In genomic region chr1:170963087-170963486, GRCm38 (mm10) we compare ENCODE assay signal across 17 mouse cellular contexts. TPM values are rescaled to one million over a fixed set of nuclear protein-coding genes. Genes with fewer than 3 reads are reported as not detected.
DNase-seq lines count a peak whose midpoint lies in the region; ATAC-seq and TF ChIP-seq lines count a peak whose summit lies in the region.
"Had no signal": no experiment of that assay in that cellular context is flagged by ENCODE, and none has a peak within 500 bp of the region (broad histone marks: within the 10 kb centered on the region; RNA-seq: fewer than 3 reads in every experiment).

No protein-coding gene starts in this region.

- H3K4me3 ChIP-seq in forebrain, embryonic 14.5 days (ENCODE audit: low read depth, low read length): no peak overlapping the region
- H3K4me3 ChIP-seq in forebrain, embryonic 16.5 days (replicated peaks; ENCODE audit: low read length): no peak overlapping the region
- H3K4me3 ChIP-seq in kidney, postnatal 0 days (replicated peaks; ENCODE audit: low read depth, low read length): no peak overlapping the region
- no peak overlapping the region for H3K4me3 ChIP-seq in midbrain, embryonic 14.5 days (replicated peaks; ENCODE audit: low read depth, low read length)
- H3K4me3 ChIP-seq in midbrain, embryonic 15.5 days: no peak overlapping the region
- no peak overlapping the region for H3K4me3 ChIP-seq in stomach, postnatal 0 days (ENCODE audit: low read depth, low read length)
- H3K4me3 ChIP-seq in forebrain, postnatal 0 days (ENCODE audit: low read depth, low read length): no peak overlapping the region
- H3K4me3 ChIP-seq: hindbrain, embryonic 12.5 days; limb, embryonic 13.5 days; neural tube, embryonic 15.5 days had no signal

- H3K27ac ChIP-seq in forebrain, embryonic 14.5 days (ENCODE audit: low read depth, low read length): no peak overlapping the region
- no peak overlapping the region for H3K27ac ChIP-seq in forebrain, embryonic 16.5 days (ENCODE audit: low read length)
- no peak overlapping the region for H3K27ac ChIP-seq in kidney, postnatal 0 days
- no peak overlapping the region for H3K27ac ChIP-seq in midbrain, embryonic 14.5 days (replicated peaks; ENCODE audit: low read depth, low read length)
- no peak overlapping the region for H3K27ac ChIP-seq in midbrain, embryonic 15.5 days
- no peak overlapping the region for H3K27ac ChIP-seq in stomach, postnatal 0 days (replicated peaks)
- no peak overlapping the region for H3K27ac ChIP-seq in forebrain, postnatal 0 days (ENCODE audit: low read depth, low read length)
- H3K27ac ChIP-seq: hindbrain, embryonic 12.5 days; limb, embryonic 13.5 days; neural tube, embryonic 15.5 days had no signal

- WGBS in forebrain, embryonic 14.5 days: 84% methylated on average over 7 of the region's 7 CpGs
- 80% methylated on average over 7 of the region's 7 CpGs for WGBS in forebrain, embryonic 16.5 days
- 49% methylated on average over 7 of the region's 7 CpGs for WGBS in kidney, postnatal 0 days
- WGBS in midbrain, embryonic 14.5 days: 79% methylated on average over 7 of the region's 7 CpGs
- 77% methylated on average over 7 of the region's 7 CpGs for WGBS in midbrain, embryonic 15.5 days
- 68% methylated on average over 7 of the region's 7 CpGs for WGBS in stomach, postnatal 0 days
- WGBS in forebrain, postnatal 0 days: 75% methylated on average over 7 of the region's 7 CpGs

- no peaks in the 10 kb centered on the region for H3K36me3 ChIP-seq in forebrain, embryonic 14.5 days (ENCODE audit: control insufficient read depth, insufficient read depth, low read length)
- no peaks in the 10 kb centered on the region for H3K36me3 ChIP-seq in forebrain, embryonic 16.5 days (ENCODE audit: control insufficient read depth, insufficient read depth)
- H3K36me3 ChIP-seq in kidney, postnatal 0 days (ENCODE audit: insufficient read depth, low read length): no peaks in the 10 kb centered on the region
- no peaks in the 10 kb centered on the region for H3K36me3 ChIP-seq in midbrain, embryonic 14.5 days (ENCODE audit: control insufficient read depth, insufficient read depth, low read length)
- no peaks in the 10 kb centered on the region for H3K36me3 ChIP-seq in midbrain, embryonic 15.5 days (replicated peaks)
- H3K36me3 ChIP-seq in stomach, postnatal 0 days (ENCODE audit: control insufficient read depth, insufficient read depth, low read length): no peaks in the 10 kb centered on the region
- H3K36me3 ChIP-seq in forebrain, postnatal 0 days (ENCODE audit: insufficient read depth): no peaks in the 10 kb centered on the region
- H3K36me3 ChIP-seq: hindbrain, embryonic 12.5 days; limb, embryonic 13.5 days; neural tube, embryonic 15.5 days had no signal

- H3K4me2 ChIP-seq in forebrain, embryonic 14.5 days (ENCODE audit: low read length): no peak overlapping the region
- H3K4me2 ChIP-seq in forebrain, embryonic 16.5 days (ENCODE audit: low read length): no peak overlapping the region
- H3K4me2 ChIP-seq in kidney, postnatal 0 days (ENCODE audit: low read length): no peak overlapping the region
- no peak overlapping the region for H3K4me2 ChIP-seq in midbrain, embryonic 14.5 days (ENCODE audit: low read length)
- no peak overlapping the region for H3K4me2 ChIP-seq in midbrain, embryonic 15.5 days
- H3K4me2 ChIP-seq in stomach, postnatal 0 days (replicated peaks; ENCODE audit: low read depth): no peak overlapping the region
- H3K4me2 ChIP-seq in forebrain, postnatal 0 days (ENCODE audit: low read depth): no peak overlapping the region
- H3K4me2 ChIP-seq: hindbrain, embryonic 12.5 days; limb, embryonic 13.5 days; midbrain, embryonic 11.5 days; neural tube, embryonic 15.5 days had no signal

- TF ChIP-seq CTCF in kidney, postnatal 0 days (IDR thresholded peaks at IDR 0.05; ENCODE audit: low read depth): no peak
- no peak for TF ChIP-seq CTCF in stomach, postnatal 0 days (IDR thresholded peaks at IDR 0.05; ENCODE audit: low read depth)
- no peak for TF ChIP-seq CTCF in forebrain, postnatal 0 days (IDR thresholded peaks at IDR 0.05; ENCODE audit: low read depth)

- no peaks in the 10 kb centered on the region for H3K9me3 ChIP-seq in forebrain, embryonic 14.5 days (replicated peaks; ENCODE audit: control insufficient read depth, low read length)
- H3K9me3 ChIP-seq in forebrain, embryonic 16.5 days (ENCODE audit: control insufficient read depth, low read length): no peaks in the 10 kb centered on the region
- no peaks in the 10 kb centered on the region for H3K9me3 ChIP-seq in kidney, postnatal 0 days (replicated peaks; ENCODE audit: low read length)
- H3K9me3 ChIP-seq in midbrain, embryonic 14.5 days (ENCODE audit: control insufficient read depth, low read length): no peaks in the 10 kb centered on the region
- no peaks in the 10 kb centered on the region for H3K9me3 ChIP-seq in midbrain, embryonic 15.5 days
- H3K9me3 ChIP-seq in stomach, postnatal 0 days (ENCODE audit: control insufficient read depth, low read length): no peaks in the 10 kb centered on the region
- H3K9me3 ChIP-seq in forebrain, postnatal 0 days (ENCODE audit: low read length): no peaks in the 10 kb centered on the region
- H3K9me3 ChIP-seq: hindbrain, embryonic 12.5 days; limb, embryonic 13.5 days; neural tube, embryonic 15.5 days had no signal

- H3K4me1 ChIP-seq in forebrain, embryonic 14.5 days (ENCODE audit: control insufficient read depth, insufficient read depth, low read length): no peaks in the 10 kb centered on the region
- no peaks in the 10 kb centered on the region for H3K4me1 ChIP-seq in forebrain, embryonic 16.5 days (replicated peaks; ENCODE audit: control insufficient read depth, insufficient read depth, low read length)
- H3K4me1 ChIP-seq in kidney, postnatal 0 days (replicated peaks; ENCODE audit: insufficient read depth, low read length): 0 out of 2 replicates have a peak, but pooled peaks cover 5% of the 10 kb centered on the region
- H3K4me1 ChIP-seq in midbrain, embryonic 14.5 days (ENCODE audit: control insufficient read depth, insufficient read depth, low read length): no peaks in the 10 kb centered on the region
- H3K4me1 ChIP-seq in midbrain, embryonic 15.5 days: no peaks in the 10 kb centered on the region
- H3K4me1 ChIP-seq in stomach, postnatal 0 days (replicated peaks; ENCODE audit: control insufficient read depth, insufficient read depth): no peaks in the 10 kb centered on the region
- H3K4me1 ChIP-seq in forebrain, postnatal 0 days (ENCODE audit: insufficient read depth): no peaks in the 10 kb centered on the region
- H3K4me1 ChIP-seq: hindbrain, embryonic 12.5 days; neural tube, embryonic 15.5 days had no signal

- H3K27me3 ChIP-seq in forebrain, embryonic 14.5 days (replicated peaks; ENCODE audit: control insufficient read depth, insufficient read depth, low read length): no peaks in the 10 kb centered on the region
- H3K27me3 ChIP-seq in forebrain, embryonic 16.5 days (replicated peaks; ENCODE audit: control insufficient read depth, insufficient read depth, low read length): no peaks in the 10 kb centered on the region
- no peaks in the 10 kb centered on the region for H3K27me3 ChIP-seq in kidney, postnatal 0 days (ENCODE audit: insufficient read depth, low read length)
- H3K27me3 ChIP-seq in midbrain, embryonic 14.5 days (ENCODE audit: control insufficient read depth, insufficient read depth, low read length): no peaks in the 10 kb centered on the region
- H3K27me3 ChIP-seq in midbrain, embryonic 15.5 days (replicated peaks): no peaks in the 10 kb centered on the region
- no peaks in the 10 kb centered on the region for H3K27me3 ChIP-seq in stomach, postnatal 0 days (ENCODE audit: control insufficient read depth, insufficient read depth, low read length)
- H3K27me3 ChIP-seq in forebrain, postnatal 0 days (ENCODE audit: insufficient read depth, low read length): no peaks in the 10 kb centered on the region
- H3K27me3 ChIP-seq: hindbrain, embryonic 12.5 days; limb, embryonic 13.5 days; neural tube, embryonic 15.5 days; Patski had no signal

- peak; percentile 5 for DNase-seq in forebrain, embryonic 14.5 days (ENCODE audit: low spot score)
- peak; percentile 59 for DNase-seq in kidney, postnatal 0 days (ENCODE audit: low spot score)
- DNase-seq in kidney, adult 8-10 months: no peak
- peak; percentile 1 for DNase-seq in midbrain, embryonic 14.5 days
- peak; percentile 28 for DNase-seq in stomach, postnatal 0 days (ENCODE audit: low spot score)
- no peak for DNase-seq in forebrain, postnatal 0 days
- DNase-seq: adrenal gland, postnatal 14 days had no signal

- no peak for TF ChIP-seq EP300 in stomach, postnatal 0 days (optimal IDR thresholded peaks at IDR 0.05)

- no peak overlapping the region for H3K9ac ChIP-seq in forebrain, embryonic 14.5 days (ENCODE audit: low read length)
- H3K9ac ChIP-seq in forebrain, embryonic 16.5 days (replicated peaks; ENCODE audit: low read depth, low read length): no peak overlapping the region
- no peak overlapping the region for H3K9ac ChIP-seq in kidney, postnatal 0 days (ENCODE audit: low read depth, low read length)
- H3K9ac ChIP-seq in midbrain, embryonic 14.5 days (replicated peaks; ENCODE audit: low read length): no peak overlapping the region
- no peak overlapping the region for H3K9ac ChIP-seq in midbrain, embryonic 15.5 days
- no peak overlapping the region for H3K9ac ChIP-seq in stomach, postnatal 0 days (ENCODE audit: low read length)
- no peak overlapping the region for H3K9ac ChIP-seq in forebrain, postnatal 0 days
- H3K9ac ChIP-seq: hindbrain, embryonic 12.5 days; limb, embryonic 13.5 days; neural tube, embryonic 15.5 days had no signal

- ATAC-seq in forebrain, embryonic 14.5 days: no peak
- no peak for ATAC-seq in forebrain, embryonic 16.5 days
- no peak; the same call in 1 of the 2 replicates for ATAC-seq in kidney, postnatal 0 days (replicated peaks; ENCODE audit: low FRiP score, low read depth)
- no peak for ATAC-seq in midbrain, embryonic 14.5 days (ENCODE audit: low FRiP score, low TSS enrichment)
- ATAC-seq in midbrain, embryonic 15.5 days (replicated peaks): no peak
- ATAC-seq in stomach, postnatal 0 days (ENCODE audit: low FRiP score, low TSS enrichment): no peak
- no peak for ATAC-seq in forebrain, postnatal 0 days
- ATAC-seq: Patski had no signal

RNA-seq across cellular contexts. Expression of gene Fcgr2b, which starts 13.3 kb away (rescaled TPM):
- polyA plus RNA-seq in forebrain, embryonic 14.5 days (2014; fragmentation: Nextera tagmentation; extraction: Ambion mirVana): 0.52 and 1.5 TPM in 2 replicates
- polyA plus RNA-seq in forebrain, embryonic 16.5 days (2015; fragmentation: Nextera tagmentation; extraction: Ambion mirVana): 0.63 and 1.7 TPM in 2 replicates
- 6.4 and 8.0 TPM in 2 replicates for polyA plus RNA-seq in kidney, postnatal 0 days (2015; fragmentation: Nextera tagmentation; extraction: Ambion mirVana)
- polyA plus RNA-seq in midbrain, embryonic 14.5 days (2014; fragmentation: Nextera tagmentation; extraction: Ambion mirVana): 1.4 TPM in 1 of 2 replicates, not detected in the other
- polyA plus RNA-seq in midbrain, embryonic 15.5 days (2015; fragmentation: Nextera tagmentation; extraction: Ambion mirVana): 1.8 and 1.9 TPM in 2 replicates
- 5.3 and 5.6 TPM in 2 replicates for polyA plus RNA-seq in stomach, postnatal 0 days (2015; fragmentation: Nextera tagmentation; extraction: Ambion mirVana)
- total RNA-seq in forebrain, postnatal 0 days (2014; rRNA removed): 2.2 and 2.3 TPM in 2 replicates
- 3.8 and 3.9 TPM in 2 replicates for polyA plus RNA-seq in forebrain, postnatal 0 days (2015; fragmentation: Nextera tagmentation; extraction: Ambion mirVana)
- polyA plus RNA-seq: midbrain, embryonic 11.5 days had no signal

RNA-seq across cellular contexts. Expression of gene Fcrla, which starts 35.7 kb away (rescaled TPM):
- polyA plus RNA-seq in forebrain, embryonic 14.5 days (2014; fragmentation: Nextera tagmentation; extraction: Ambion mirVana): not detected in 2 replicates
- not detected in 2 replicates for polyA plus RNA-seq in forebrain, embryonic 16.5 days (2015; fragmentation: Nextera tagmentation; extraction: Ambion mirVana)
- polyA plus RNA-seq in kidney, postnatal 0 days (2015; fragmentation: Nextera tagmentation; extraction: Ambion mirVana): not detected in 2 replicates
- not detected in 2 replicates for polyA plus RNA-seq in midbrain, embryonic 14.5 days (2014; fragmentation: Nextera tagmentation; extraction: Ambion mirVana)
- not detected in 2 replicates for polyA plus RNA-seq in midbrain, embryonic 15.5 days (2015; fragmentation: Nextera tagmentation; extraction: Ambion mirVana)
- 0.29 and 0.38 TPM in 2 replicates for polyA plus RNA-seq in stomach, postnatal 0 days (2015; fragmentation: Nextera tagmentation; extraction: Ambion mirVana)
- not detected in 2 replicates for total RNA-seq in forebrain, postnatal 0 days (2014; rRNA removed)
- polyA plus RNA-seq in forebrain, postnatal 0 days (2015; fragmentation: Nextera tagmentation; extraction: Ambion mirVana): 0.11 TPM in 1 of 2 replicates, not detected in the other
- total RNA-seq: gastrocnemius, adult 18-20 months; layer of hippocampus, postnatal 10 days had no signal
- polyA plus RNA-seq: hindbrain, embryonic 12.5 days; limb, embryonic 13.5 days; midbrain, embryonic 11.5 days; neural tube, embryonic 15.5 days; Patski had no signal

RNA-seq across cellular contexts. Expression of gene Fcrlb, which starts 50.3 kb away (rescaled TPM):
- polyA plus RNA-seq in forebrain, embryonic 14.5 days (2014; fragmentation: Nextera tagmentation; extraction: Ambion mirVana): not detected in 2 replicates
- 0.22 TPM in 1 of 2 replicates, not detected in the other for polyA plus RNA-seq in forebrain, embryonic 16.5 days (2015; fragmentation: Nextera tagmentation; extraction: Ambion mirVana)
- polyA plus RNA-seq in kidney, postnatal 0 days (2015; fragmentation: Nextera tagmentation; extraction: Ambion mirVana): 0.32 and 0.41 TPM in 2 replicates
- 0.34 and 0.71 TPM in 2 replicates for polyA plus RNA-seq in midbrain, embryonic 14.5 days (2014; fragmentation: Nextera tagmentation; extraction: Ambion mirVana)
- 0.65 and 0.97 TPM in 2 replicates for polyA plus RNA-seq in midbrain, embryonic 15.5 days (2015; fragmentation: Nextera tagmentation; extraction: Ambion mirVana)
- polyA plus RNA-seq in stomach, postnatal 0 days (2015; fragmentation: Nextera tagmentation; extraction: Ambion mirVana): 0.10 and 0.12 TPM in 2 replicates
- not detected in 2 replicates for total RNA-seq in forebrain, postnatal 0 days (2014; rRNA removed)
- 0.40 and 1.1 TPM in 2 replicates for polyA plus RNA-seq in forebrain, postnatal 0 days (2015; fragmentation: Nextera tagmentation; extraction: Ambion mirVana)
- total RNA-seq: adrenal gland, postnatal 14 days; gastrocnemius, adult 18-20 months had no signal
- polyA plus RNA-seq: hindbrain, embryonic 12.5 days; midbrain, embryonic 11.5 days had no signal

RNA-seq across cellular contexts. Expression of gene Fcgr4, which starts 55.6 kb away (rescaled TPM):
- polyA plus RNA-seq in forebrain, embryonic 14.5 days (2014; fragmentation: Nextera tagmentation; extraction: Ambion mirVana): 0.41 and 0.50 TPM in 2 replicates
- polyA plus RNA-seq in forebrain, embryonic 16.5 days (2015; fragmentation: Nextera tagmentation; extraction: Ambion mirVana): 0.22 and 0.32 TPM in 2 replicates
- 2.0 and 2.3 TPM in 2 replicates for polyA plus RNA-seq in kidney, postnatal 0 days (2015; fragmentation: Nextera tagmentation; extraction: Ambion mirVana)
- 1.5 TPM in 1 of 2 replicates, not detected in the other for polyA plus RNA-seq in midbrain, embryonic 14.5 days (2014; fragmentation: Nextera tagmentation; extraction: Ambion mirVana)
- polyA plus RNA-seq in midbrain, embryonic 15.5 days (2015; fragmentation: Nextera tagmentation; extraction: Ambion mirVana): 0.53 and 0.54 TPM in 2 replicates
- polyA plus RNA-seq in stomach, postnatal 0 days (2015; fragmentation: Nextera tagmentation; extraction: Ambion mirVana): 1.1 and 1.2 TPM in 2 replicates
- 0.76 TPM in 1 of 2 replicates, not detected in the other for total RNA-seq in forebrain, postnatal 0 days (2014; rRNA removed)
- polyA plus RNA-seq in forebrain, postnatal 0 days (2015; fragmentation: Nextera tagmentation; extraction: Ambion mirVana): 0.44 and 0.67 TPM in 2 replicates
- total RNA-seq: gastrocnemius, adult 18-20 months; layer of hippocampus, postnatal 10 days had no signal
- polyA plus RNA-seq: testis, adult 2 months had no signal

Comparison
In these comparisons a context has a peak if more than half of its experiments do, and no peak if none do; other contexts are left out.
1. DNase-seq: peak in forebrain, embryonic 14.5 days (single experiment), kidney, postnatal 0 days (single experiment), midbrain, embryonic 14.5 days (single experiment) and stomach, postnatal 0 days (single experiment); none in kidney, adult 8-10 months (0 of 2) and forebrain, postnatal 0 days (single experiment).